Mouse (Mus musculus) thymus, adult 2 months (tissue): Measurements from ENCODE around the gene Fyb.

Source experiments
- CTCF ChIP-seq: fragments of 200-500 bp; IDR thresholded peaks from 2 replicates; pipeline ENCODE4 v1.5.1; 2012; ENCODE audit warnings: mild to moderate bottlenecking, control low read depth, low read length, moderate library complexity, borderline replicate concordance; ENCODE audit not compliant: control insufficient read depth, poor library complexity, insufficient read depth; ENCODE audit errors: extremely low read depth
- POLR2A ChIP-seq: fragments of 200-500 bp; IDR thresholded peaks from 2 replicates; pipeline ENCODE4 v1.6.1; 2012; ENCODE audit warnings: mild to moderate bottlenecking, low read length, control low read depth, moderate library complexity; ENCODE audit not compliant: control insufficient read depth, poor library complexity, insufficient read depth; ENCODE audit errors: extremely low read depth

DNA sequence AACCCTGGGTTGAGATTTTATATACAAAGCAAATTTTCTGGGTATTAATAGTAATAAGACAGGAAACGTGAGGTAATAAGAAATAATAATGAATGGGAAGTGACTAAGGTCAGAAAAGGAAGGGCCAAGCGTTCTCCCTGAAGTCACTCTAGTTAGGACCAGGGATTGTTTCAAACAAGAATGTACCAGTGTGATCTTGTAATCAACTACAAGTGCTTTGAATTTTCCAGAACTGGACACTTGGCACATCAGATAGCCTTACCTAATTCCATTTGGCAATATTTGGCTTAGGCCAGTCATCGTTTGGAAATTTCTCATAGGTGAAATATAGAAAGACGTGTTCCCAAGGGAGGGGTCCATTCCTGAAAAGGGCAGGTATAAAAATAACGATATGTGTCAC, 103.5 kb downstream of the Fyb start:
- no peak for TF ChIP-seq CTCF
- no peak for TF ChIP-seq POLR2A
